Mouse (Mus musculus) lung, postnatal 0 days (tissue): ENCODE data around the gene Btg2. TPM values are rescaled to one million over a fixed set of nuclear protein-coding genes. Genes with fewer than 3 reads are reported as not detected.

Experiments
- ATAC-seq: fragments of 200-750 bp; cut with Nextera tagmentation; 2 replicates; pipeline ENCODE4 v1.8.0; 2017; ENCODE audit warnings: moderate library complexity
- DNase-seq: peaks from one replicate; pipeline ENCODE4 v3.0.0-alpha.2; 2016; ENCODE audit warnings: low spot score
- H3K27ac ChIP-seq: fragments of 300-500 bp; sonication (generic); 2 replicates; pipeline ENCODE4 v1.5.1; 2014; ENCODE audit warnings: antibody characterized with exemption, mild to moderate bottlenecking, low read length, mixed read lengths
- H3K27me3 ChIP-seq: fragments of 300-500 bp; sonication (generic); replicated peaks from 2 replicates; pipeline ENCODE4 v1.6.1; 2014; ENCODE audit warnings: low read length, mixed read lengths; ENCODE audit not compliant: insufficient read depth
- H3K36me3 ChIP-seq: fragments of 300-500 bp; sonication (generic); 2 replicates; pipeline ENCODE4 v1.6.1; 2014; ENCODE audit warnings: low read length, mixed read lengths; ENCODE audit not compliant: insufficient read depth
- H3K4me1 ChIP-seq: fragments of 300-500 bp; sonication (generic); 2 replicates; pipeline ENCODE4 v1.6.1; 2014; ENCODE audit warnings: antibody characterized with exemption, low read depth, low read length, mixed read lengths; ENCODE audit not compliant: insufficient read depth
- H3K4me2 ChIP-seq: fragments of 300-500 bp; sonication (generic); replicated peaks from 2 replicates; pipeline ENCODE4 v1.6.1; 2014; ENCODE audit warnings: low read depth, mild to moderate bottlenecking, low read length, moderate library complexity, mixed read lengths
- H3K4me3 ChIP-seq: fragments of 300-500 bp; sonication (generic); 2 replicates; pipeline ENCODE4 v1.5.1; 2014; ENCODE audit warnings: low read depth, low read length
- H3K9ac ChIP-seq: fragments of 300-500 bp; sonication (generic); replicated peaks from 2 replicates; pipeline ENCODE4 v1.6.1; 2014; ENCODE audit warnings: low read depth, mild to moderate bottlenecking
- H3K9me3 ChIP-seq: fragments of 300-500 bp; sonication (generic); 2 replicates; pipeline ENCODE4 v1.6.1; 2016; ENCODE audit warnings: low read length, mixed read lengths
- CTCF ChIP-seq: IDR thresholded peaks from 2 replicates; pipeline ENCODE4 v1.5.1; 2016; ENCODE audit warnings: antibody characterized with exemption, mild to moderate bottlenecking
- EP300 ChIP-seq: IDR thresholded peaks from 2 replicates; pipeline ENCODE4 v1.6.1; 2016; ENCODE audit warnings: antibody characterized with exemption, mild to moderate bottlenecking, control low read depth
- WGBS: fragments of 180-500 bp; shearing (Covaris S2); extraction: QIAGEN DNeasy Blood & Tissue Kit; methylation state at CpG from one replicate; pipeline ENCODE4 v1.1.7; 2014; 5-methylcytosine and 5-hydroxymethylcytosine counted together
- polyA plus RNA-seq: library from polyadenylated mRNA; unstranded; fragments of >200 nt; fragmentation: Nextera tagmentation; extraction: Ambion mirVana; gene quantifications from 2 replicates; pipeline ENCODE4 v1.2.1, GENCODE M21; 2015

The Btg2 gene
- polyA plus RNA-seq, result 177 and 184 TPM in 2 replicates

DNA sequence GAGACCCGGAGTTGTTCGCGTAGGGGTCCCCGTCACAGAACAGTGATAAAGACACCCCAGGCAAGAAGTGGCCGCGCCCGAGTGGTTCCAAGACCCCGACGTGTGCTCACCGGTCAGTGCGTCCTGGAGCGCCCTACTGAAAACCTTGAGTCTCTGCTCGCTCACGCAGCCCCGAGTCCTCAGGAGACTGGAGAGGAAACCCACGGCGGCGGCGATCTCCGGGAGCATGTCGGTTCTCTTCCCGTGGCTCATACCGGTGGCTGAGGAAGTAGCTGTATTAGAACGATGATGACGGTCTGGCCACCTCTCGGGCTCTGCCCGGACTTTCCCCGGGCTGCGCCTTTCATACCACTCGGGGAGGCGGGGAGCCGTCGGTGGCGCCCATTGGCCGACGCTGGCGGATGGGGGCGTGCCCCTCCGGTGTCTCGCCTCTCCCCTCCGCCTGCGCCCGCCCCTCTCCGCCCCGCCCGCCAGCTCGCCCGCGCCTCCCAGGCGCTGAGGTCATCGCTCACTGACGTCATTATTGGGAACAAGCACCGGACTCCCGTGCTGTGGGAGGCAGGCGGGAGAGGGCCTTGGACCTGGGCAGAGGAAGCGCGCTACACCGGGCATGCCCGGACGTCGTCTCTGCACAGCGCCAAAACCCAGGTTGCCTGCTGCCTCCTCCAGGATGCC lies at the start of gene Btg2:
Gene Btg2, minus strand, starts transcription at position 319 of the 675 bp plus-strand sequence.
- Histone ChIP-seq H3K36me3 (peaks cover 30% of the 10 kb centered on the region), H3K9me3 (no peaks in the 10 kb centered on the region), H3K27ac (peak within 1 kb of the TSS; percentile 97), H3K4me2 (peak within 1 kb of the TSS; percentile 85), H3K9ac (peak within 1 kb of the TSS; percentile 99), H3K4me3 (peak within 1 kb of the TSS; percentile 99), H3K27me3 (no peaks in the 10 kb centered on the region), H3K4me1 (peaks cover 27% of the 10 kb centered on the region)
- ATAC-seq (peak; percentile 92), DNase-seq (peak; percentile 99)
- WGBS, result under 1% methylated on average over 55 of the region's 62 CpGs
- TF ChIP-seq EP300 (no peak), CTCF (peak; percentile 27)

DNA sequence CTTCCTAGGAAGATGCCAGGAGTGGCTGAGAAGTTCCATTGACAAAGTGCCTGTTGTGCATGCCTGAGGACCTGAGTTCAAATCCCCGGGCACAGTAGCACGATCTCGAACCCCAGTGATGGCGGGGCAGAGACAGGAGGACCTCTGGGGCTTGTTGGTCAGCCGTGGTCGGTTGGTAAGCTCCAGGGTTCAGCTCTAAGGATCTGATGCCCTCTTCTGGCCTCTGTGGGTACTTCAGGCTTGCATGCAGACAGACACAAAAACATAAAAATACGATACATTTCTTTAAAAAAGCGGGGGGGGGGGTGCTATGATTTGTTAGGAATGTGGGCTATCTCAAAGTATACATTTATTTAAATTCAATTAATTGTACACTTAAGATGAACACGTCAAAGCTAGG lies 43.3 kb upstream of the Btg2 start:
- ATAC-seq (no peak), DNase-seq (peak; percentile 60)
- Histone ChIP-seq H3K4me2 (no peak overlapping the region), H3K9me3 (no peaks in the 10 kb centered on the region), H3K36me3 (no peaks in the 10 kb centered on the region), H3K27ac (no peak overlapping the region), H3K27me3 (no peaks in the 10 kb centered on the region), H3K9ac (no peak overlapping the region), H3K4me3 (no peak overlapping the region), H3K4me1 (no peaks in the 10 kb centered on the region)
- TF ChIP-seq EP300 (no peak), CTCF (peak; percentile 75)
- 50% methylated on average over 9 of the region's 9 CpGs for WGBS

DNA sequence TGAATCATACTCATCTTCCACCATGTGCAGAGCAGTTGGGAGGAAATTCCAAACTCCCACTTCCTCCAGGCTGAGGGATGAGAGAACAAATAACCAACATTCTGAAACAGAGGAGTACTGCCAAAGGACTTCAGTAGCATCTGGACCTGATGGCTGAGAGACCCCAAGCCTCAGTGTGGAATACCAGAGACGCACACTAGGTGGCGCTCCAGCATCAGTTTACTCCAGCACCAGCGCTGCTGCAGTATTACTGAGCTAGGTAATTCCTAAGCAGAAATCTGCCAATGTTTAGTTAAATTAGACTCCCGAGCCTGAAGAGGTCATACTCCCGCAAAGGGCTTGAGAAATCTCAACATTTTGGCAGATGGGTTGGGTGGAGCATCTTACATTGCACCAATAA lies 41.3 kb upstream of the Btg2 start:
- no peaks in the 10 kb centered on the region for H3K36me3 ChIP-seq
- H3K9ac ChIP-seq, result no peak overlapping the region
- no peaks in the 10 kb centered on the region for H3K4me1 ChIP-seq
- ATAC-seq, result peak; percentile 70
- H3K4me2 ChIP-seq, result no peak overlapping the region
- TF ChIP-seq EP300, result no peak
- peak; percentile 92 for TF ChIP-seq CTCF
- peak; percentile 83 for DNase-seq
- under 1% methylated on average over 5 of the region's 5 CpGs for WGBS
- no peak overlapping the region for H3K4me3 ChIP-seq
- H3K9me3 ChIP-seq, result no peaks in the 10 kb centered on the region
- no peak overlapping the region for H3K27ac ChIP-seq
- H3K27me3 ChIP-seq, result no peaks in the 10 kb centered on the region

DNA sequence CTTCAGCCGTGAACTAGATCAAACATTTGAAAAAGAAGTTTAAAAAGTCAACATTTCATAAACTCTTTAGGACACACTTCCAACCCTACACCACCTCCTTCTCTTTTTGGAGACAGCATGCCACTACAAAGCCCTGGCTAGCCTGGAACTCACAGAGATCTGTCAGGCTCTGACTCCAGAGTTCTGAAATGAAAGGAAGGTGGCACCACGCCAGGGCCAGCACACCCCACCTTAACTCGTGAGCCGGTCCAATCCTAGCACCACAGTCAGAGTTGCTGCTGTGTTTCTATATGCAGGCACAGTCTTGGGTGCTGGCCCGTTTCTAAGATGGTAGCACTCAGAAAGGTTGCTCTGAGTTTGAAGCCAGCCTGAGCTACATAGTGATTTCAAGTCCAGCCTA lies 38.2 kb upstream of the Btg2 start:
- ATAC-seq, result no peak
- no peak overlapping the region for H3K9ac ChIP-seq
- no peak overlapping the region for H3K4me2 ChIP-seq
- no peak overlapping the region for H3K27ac ChIP-seq
- no peak for DNase-seq
- H3K27me3 ChIP-seq, result no peaks in the 10 kb centered on the region
- no peaks in the 10 kb centered on the region for H3K36me3 ChIP-seq
- TF ChIP-seq CTCF (no peak), EP300 (no peak)
- no peaks in the 10 kb centered on the region for H3K9me3 ChIP-seq
- no peaks in the 10 kb centered on the region for H3K4me1 ChIP-seq
- H3K4me3 ChIP-seq, result no peak overlapping the region
- WGBS, result 48% methylated on average over 5 of the region's 5 CpGs

DNA sequence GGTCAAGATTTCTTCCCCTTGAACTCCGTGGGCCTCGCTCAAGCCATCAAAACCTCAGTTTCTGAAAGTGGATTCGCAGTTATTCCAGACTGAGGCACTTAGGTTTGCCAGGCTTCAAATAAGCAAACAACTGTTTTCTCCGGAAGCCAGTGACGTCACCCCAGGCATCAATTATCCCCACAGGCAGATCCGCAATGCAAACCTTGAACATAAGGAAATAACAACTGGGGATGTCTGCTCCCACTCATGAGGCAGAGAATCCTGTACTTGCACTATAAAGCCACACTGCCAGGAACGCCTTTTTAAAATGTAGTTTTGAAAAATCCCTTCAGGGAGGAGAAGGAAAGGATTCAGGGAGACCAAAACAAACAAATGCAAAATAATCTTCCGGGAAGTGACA lies 36.5 kb upstream of the Btg2 start:
- Histone ChIP-seq H3K9me3 (no peaks in the 10 kb centered on the region), H3K4me2 (no peak overlapping the region), H3K9ac (no peak overlapping the region), H3K27me3 (no peaks in the 10 kb centered on the region), H3K4me1 (no peaks in the 10 kb centered on the region), H3K36me3 (no peaks in the 10 kb centered on the region), H3K27ac (no peak overlapping the region), H3K4me3 (no peak overlapping the region)
- no peak for DNase-seq
- TF ChIP-seq EP300, result no peak
- TF ChIP-seq CTCF, result no peak
- WGBS, result 45% methylated on average over 8 of the region's 8 CpGs
- no peak for ATAC-seq

DNA sequence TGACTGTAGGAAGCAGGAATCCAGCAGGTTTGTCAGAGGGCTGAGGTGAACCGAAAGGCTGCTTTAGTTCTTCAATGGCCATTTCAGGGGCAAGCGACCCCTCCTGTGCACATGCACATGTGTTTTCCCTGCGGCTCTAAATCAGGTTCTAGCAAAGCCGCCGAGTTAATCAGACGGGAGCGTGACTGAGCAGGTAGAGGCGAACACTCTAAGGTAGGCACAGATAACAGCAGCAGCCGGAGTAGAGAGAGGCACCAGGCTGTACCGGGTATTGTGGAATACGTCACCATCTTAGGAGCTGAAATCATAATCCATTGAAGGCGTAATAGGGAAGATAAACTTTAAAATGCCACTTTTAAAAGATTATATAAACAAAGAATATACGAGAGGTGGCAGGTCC lies 35.8 kb upstream of the Btg2 start:
- Histone ChIP-seq H3K4me2 (no peak overlapping the region), H3K27ac (no peak overlapping the region), H3K27me3 (no peaks in the 10 kb centered on the region), H3K9ac (no peak overlapping the region), H3K4me1 (no peaks in the 10 kb centered on the region), H3K36me3 (no peaks in the 10 kb centered on the region), H3K4me3 (no peak overlapping the region), H3K9me3 (no peaks in the 10 kb centered on the region)
- WGBS, result 67% methylated on average over 13 of the region's 13 CpGs
- ATAC-seq, result no peak
- TF ChIP-seq CTCF, result no peak
- no peak for TF ChIP-seq EP300
- DNase-seq, result no peak
